Mouse (Mus musculus) limb, embryonic 14.5 days (tissue): Measurements from ENCODE around the gene Gm21958. TPM values are rescaled to one million over a fixed set of nuclear protein-coding genes. Genes with fewer than 3 reads are reported as not detected.

Experiments
- ATAC-seq: fragments of 200-750 bp; cut with Nextera tagmentation; 2 replicates; pipeline ENCODE4 v1.8.0; 2017; ENCODE audit warnings: low read depth, moderate number of reproducible peaks, moderate TSS enrichment; ENCODE audit not compliant: low FRiP score
- DNase-seq: peaks from one replicate; pipeline ENCODE4 v3.0.0-alpha.2; 2015; ENCODE audit warnings: low spot score
- H3K27ac ChIP-seq: fragments of 300-500 bp; sonication (generic); replicated peaks from 2 replicates; pipeline ENCODE4 v1.5.1; 2014; ENCODE audit warnings: low read depth, mild to moderate bottlenecking, low read length, moderate library complexity, mixed read lengths
- H3K27me3 ChIP-seq: fragments of 300-500 bp; sonication (generic); 2 replicates; pipeline ENCODE4 v1.6.1; 2014; ENCODE audit warnings: low read length, mixed read lengths; ENCODE audit not compliant: control insufficient read depth, insufficient read depth
- H3K36me3 ChIP-seq: fragments of 300-500 bp; sonication (generic); 2 replicates; pipeline ENCODE4 v1.6.1; 2014; ENCODE audit warnings: mild to moderate bottlenecking, low read length, moderate library complexity, mixed read lengths; ENCODE audit not compliant: control insufficient read depth, insufficient read depth
- H3K4me1 ChIP-seq: fragments of 300-500 bp; sonication (generic); 2 replicates; pipeline ENCODE4 v1.6.1; 2014; ENCODE audit warnings: antibody characterized with exemption, low read length, mixed read lengths; ENCODE audit not compliant: control insufficient read depth, insufficient read depth
- H3K4me2 ChIP-seq: fragments of 300-500 bp; sonication (generic); replicated peaks from 2 replicates; pipeline ENCODE4 v1.6.1; 2014; ENCODE audit warnings: low read depth, mild to moderate bottlenecking, low read length, moderate library complexity; ENCODE audit not compliant: severe bottlenecking
- H3K4me3 ChIP-seq: fragments of 300-500 bp; sonication (generic); replicated peaks from 2 replicates; pipeline ENCODE4 v1.5.1; 2014; ENCODE audit warnings: low read length
- H3K9ac ChIP-seq: fragments of 300-500 bp; sonication (generic); 2 replicates; pipeline ENCODE4 v1.6.1; 2014; ENCODE audit warnings: mild to moderate bottlenecking, low read depth, low read length, moderate library complexity; ENCODE audit not compliant: severe bottlenecking
- H3K9me3 ChIP-seq: fragments of 300-500 bp; sonication (generic); 2 replicates; pipeline ENCODE4 v1.6.1; 2016; ENCODE audit warnings: low read length; ENCODE audit not compliant: control insufficient read depth
- POLR2A ChIP-seq: fragments of 200-500 bp; IDR thresholded peaks from 2 replicates; pipeline ENCODE4 v1.8.0; 2012; ENCODE audit warnings: inconsistent platforms, mild to moderate bottlenecking, moderate library complexity, borderline replicate concordance; ENCODE audit not compliant: insufficient read depth, insufficient read length; ENCODE audit errors: extremely low read depth
- WGBS: fragments of 180-500 bp; shearing (Covaris S2); extraction: QIAGEN DNeasy Blood & Tissue Kit; methylation state at CpG from one replicate; pipeline ENCODE4 v1.1.7; 2014; 5-methylcytosine and 5-hydroxymethylcytosine counted together
- polyA plus RNA-seq, 2 experiments: library from polyadenylated mRNA; depleted of rRNA in 1 of 2; stranded (reverse) in 1 of 2; unstranded in 1 of 2; fragments of >200 nt; fragmentation: Nextera tagmentation in 1 of 2; extraction: Ambion mirVana in 1 of 2; gene quantifications; 2 replicates each; pipeline versions ENCODE4 v1.2.1 to v1.2.3; 2012 to 2014

Gm21958 gene
- polyA plus RNA-seq, 2 experiments = not detected

DNA sequence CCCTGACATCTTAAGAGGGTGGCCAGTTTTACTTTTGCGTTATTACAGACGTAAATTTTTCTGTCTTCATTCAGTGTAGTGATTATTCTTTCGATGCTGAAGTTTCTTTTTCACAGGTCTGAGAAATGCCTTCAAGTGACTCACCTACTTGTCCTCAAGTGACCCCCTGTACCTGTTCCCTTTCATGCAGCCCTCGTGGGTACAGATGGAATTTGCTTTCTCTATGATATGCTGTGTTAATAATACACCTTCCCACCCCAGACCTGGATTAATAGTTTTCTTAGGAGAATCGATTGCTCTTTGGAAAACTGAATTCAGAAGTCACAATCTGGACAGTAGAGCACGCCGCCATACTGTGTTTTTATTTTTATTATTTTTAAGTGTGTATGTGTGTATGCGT is 23.2 kb upstream of the Gm21958 start:
- H3K36me3 ChIP-seq = peaks cover 41% of the 10 kb centered on the region
- 95% methylated on average over 8 of the region's 8 CpGs for WGBS
- H3K4me3 ChIP-seq = no peak overlapping the region
- H3K27ac ChIP-seq = no peak overlapping the region
- no peak overlapping the region for H3K9ac ChIP-seq
- 0 out of 2 replicates have a peak, but pooled peaks cover 3% of the 10 kb centered on the region for H3K4me1 ChIP-seq
- ATAC-seq (no peak), DNase-seq (no peak)
- no peak for TF ChIP-seq POLR2A
- no peaks in the 10 kb centered on the region for H3K27me3 ChIP-seq
- no peak overlapping the region for H3K4me2 ChIP-seq
- no peaks in the 10 kb centered on the region for H3K9me3 ChIP-seq

DNA sequence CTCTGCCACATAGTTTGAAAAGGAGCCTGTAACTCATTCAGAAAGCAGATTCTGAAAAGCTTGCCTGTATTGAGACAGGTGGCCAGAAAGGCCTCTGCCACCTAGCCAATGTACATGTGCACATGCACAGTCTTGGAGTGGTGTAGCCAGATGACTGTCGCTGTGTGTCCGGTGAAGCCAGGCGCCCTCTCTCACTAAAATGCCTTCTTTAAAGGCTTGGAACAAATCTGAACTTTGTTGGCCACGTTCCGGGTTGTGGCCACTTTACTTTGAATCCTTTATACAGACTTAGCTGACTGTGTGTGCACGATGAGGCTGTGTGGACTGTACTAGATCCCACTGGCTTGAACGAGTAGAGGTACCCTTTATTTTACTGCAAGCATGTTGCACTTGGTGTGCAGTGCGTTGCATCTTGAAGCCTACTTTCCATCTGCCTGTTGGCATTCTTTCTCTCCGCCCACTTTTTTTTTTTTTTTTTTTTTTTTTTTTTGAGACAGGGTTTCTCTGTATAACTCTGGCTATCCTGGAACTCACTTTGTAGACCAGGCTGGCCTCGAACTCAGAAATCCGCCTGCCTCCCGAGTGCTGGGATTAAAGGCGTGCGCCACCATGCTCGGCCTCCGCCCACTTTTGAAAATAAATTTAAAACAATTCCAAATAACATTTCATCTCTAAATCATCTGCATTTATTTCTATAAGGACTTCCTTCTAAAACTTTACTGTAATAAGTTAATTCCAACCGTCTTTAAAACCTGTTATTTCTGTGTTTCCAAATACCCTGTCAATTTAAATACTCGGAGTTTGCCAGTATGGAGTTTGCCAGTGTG is 22.2 kb upstream of the Gm21958 start:
- DNase-seq (no peak), ATAC-seq (no peak)
- Histone ChIP-seq H3K9ac (peak overlapping the region; percentile 95), H3K4me1 (0 out of 2 replicates have a peak, but pooled peaks cover 3% of the 10 kb centered on the region), H3K9me3 (no peaks in the 10 kb centered on the region), H3K27me3 (no peaks in the 10 kb centered on the region), H3K27ac (peak overlapping the region; percentile 95), H3K4me3 (peak overlapping the region; percentile 96), H3K36me3 (peaks cover 39% of the 10 kb centered on the region), H3K4me2 (peak overlapping the region; percentile 85)
- no peak for TF ChIP-seq POLR2A
- WGBS = 53% methylated on average over 18 of the region's 18 CpGs

DNA sequence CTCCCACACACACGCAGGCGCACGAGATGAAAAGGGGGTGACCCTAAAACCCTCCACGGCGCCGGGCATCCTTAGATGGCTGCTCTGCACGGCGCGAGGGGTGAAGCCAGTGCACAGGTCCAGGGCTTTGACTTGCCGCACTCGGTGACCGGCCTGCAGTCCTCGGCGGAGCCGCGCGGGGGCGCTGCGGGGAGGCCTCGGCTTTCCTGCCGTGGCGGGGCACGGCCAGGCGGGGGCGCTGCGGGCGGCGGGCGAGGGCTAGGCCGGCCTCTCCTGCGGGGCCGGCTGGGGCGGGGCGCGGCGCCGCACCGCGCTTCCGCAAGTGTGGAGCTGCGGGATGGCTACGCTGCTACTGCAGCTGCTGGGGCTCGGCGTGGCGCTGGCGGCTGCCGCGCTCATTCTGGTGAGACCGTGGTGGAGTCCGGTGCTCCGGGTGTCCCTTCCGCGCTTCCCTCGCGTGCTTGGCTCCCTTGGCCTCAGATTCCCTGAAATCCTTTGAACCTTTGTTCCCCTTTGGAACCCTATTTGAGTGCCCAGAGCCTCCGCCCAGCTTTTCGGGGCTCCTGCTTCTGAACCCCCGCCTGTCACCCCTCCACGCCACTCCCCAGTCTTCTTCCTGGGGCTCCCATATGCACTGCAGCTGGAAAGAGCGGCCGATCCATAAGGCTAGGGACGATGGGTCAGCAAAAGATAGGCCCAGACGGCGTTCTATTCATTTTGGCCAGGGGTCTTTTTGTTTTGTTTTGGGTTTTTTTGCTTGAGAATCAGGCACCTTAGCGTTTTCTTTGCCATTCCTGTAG is 21.3 kb upstream of the Gm21958 start, which contains the start of the genes Exosc8 and Alg5:
TSS of gene Exosc8 (minus strand) at position 147 of the 800 bp plus-strand sequence.
TSS of gene Alg5 (plus strand) at position 293 of the 800 bp plus-strand sequence.
- DNase-seq = peak; percentile 56

DNA sequence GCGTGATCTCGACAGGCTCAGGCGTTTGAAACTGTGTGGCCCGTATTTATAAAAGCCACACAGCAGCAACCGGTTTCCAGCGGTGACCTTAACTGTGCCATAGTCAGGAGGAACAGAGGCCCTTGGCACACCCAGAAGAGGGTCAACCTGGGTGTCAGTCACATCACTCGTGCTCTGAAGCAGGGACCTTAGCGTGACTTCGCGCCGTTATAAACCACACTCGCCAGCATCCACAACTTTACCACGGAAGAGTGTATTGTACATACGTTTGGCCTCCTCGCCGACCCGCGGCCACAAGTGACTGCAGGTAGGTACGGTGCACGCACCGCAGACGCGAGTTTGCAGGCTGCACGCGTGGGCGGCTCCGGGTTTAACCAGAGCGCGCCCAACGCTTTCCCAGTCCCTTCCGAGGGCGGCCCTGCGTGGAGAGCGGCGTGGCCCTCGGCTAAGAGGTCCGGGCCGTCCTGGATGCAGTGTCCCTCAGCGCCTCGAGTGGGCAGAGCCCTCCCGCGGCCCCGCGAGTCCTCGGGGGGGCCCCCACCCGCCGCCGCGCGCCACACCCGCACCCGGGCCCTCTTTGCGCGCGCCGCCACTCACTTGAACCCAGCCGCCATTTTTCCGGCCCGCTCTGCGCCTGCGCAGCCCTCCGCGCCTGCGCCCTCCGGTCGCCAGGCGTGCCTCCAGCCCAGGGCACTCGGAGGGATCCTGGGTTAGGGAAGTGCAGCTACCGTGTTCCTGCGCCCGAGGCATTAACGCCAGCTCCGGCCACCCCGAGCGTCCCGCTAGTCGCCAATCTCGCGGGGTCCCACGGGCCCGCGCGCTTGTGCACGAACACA is 20.5 kb upstream of the Gm21958 start:
- Histone ChIP-seq H3K4me3 (peak overlapping the region; percentile 96), H3K36me3 (peaks cover 42% of the 10 kb centered on the region), H3K27me3 (no peaks in the 10 kb centered on the region), H3K9me3 (no peaks in the 10 kb centered on the region), H3K4me2 (peak overlapping the region; percentile 85), H3K4me1 (0 out of 2 replicates have a peak, but pooled peaks cover 3% of the 10 kb centered on the region), H3K27ac (peak overlapping the region; percentile 95), H3K9ac (peak overlapping the region; percentile 95)
- under 1% methylated on average over 50 of the region's 84 CpGs for WGBS
- peak; percentile 91 for ATAC-seq
- peak; percentile 65; the same call in 1 of the 2 replicates for TF ChIP-seq POLR2A
- DNase-seq = peak; percentile 82

More for the DNA sequence above, 21.3 kb upstream of the Gm21958 start, which contains the start of the genes Exosc8 and Alg5:
- TF ChIP-seq POLR2A = peak; percentile 86; the same call in 1 of the 2 replicates
- Histone ChIP-seq H3K36me3 (peaks cover 38% of the 10 kb centered on the region), H3K9ac (peak within 1 kb of the TSS; percentile 95), H3K4me2 (peak within 1 kb of the TSS; percentile 85), H3K4me3 (peak within 1 kb of the TSS; percentile 96), H3K27ac (peak within 1 kb of the TSS; percentile 95), H3K27me3 (no peaks in the 10 kb centered on the region), H3K4me1 (0 out of 2 replicates have a peak, but pooled peaks cover 3% of the 10 kb centered on the region), H3K9me3 (no peaks in the 10 kb centered on the region)
- WGBS = under 1% methylated on average over 45 of the region's 65 CpGs
- ATAC-seq = peak; percentile 87
